Mouse (Mus musculus) liver, postnatal 0 days (tissue): ENCODE data around the gene Ppp1r35. TPM values are rescaled to one million over a fixed set of nuclear protein-coding genes. Genes with fewer than 3 reads are reported as not detected.

Experiments used
- ATAC-seq: fragments of 200-750 bp; cut with Nextera tagmentation; 2 replicates; pipeline ENCODE4 v1.8.0; 2017; ENCODE audit warnings: mild to moderate bottlenecking, moderate library complexity
- DNase-seq: peaks from one replicate; pipeline ENCODE4 v3.0.0-alpha.2; 2016
- H3K27ac ChIP-seq: fragments of 300-500 bp; sonication (generic); 2 replicates; pipeline ENCODE4 v1.5.1; 2014; ENCODE audit warnings: antibody characterized with exemption, moderate library complexity, mild to moderate bottlenecking, low read depth
- H3K27me3 ChIP-seq: fragments of 300-500 bp; sonication (generic); 2 replicates; pipeline ENCODE4 v1.6.1; 2014; ENCODE audit warnings: low read length, control low read depth, mixed read lengths; ENCODE audit not compliant: insufficient read depth
- H3K36me3 ChIP-seq: fragments of 300-500 bp; sonication (generic); replicated peaks from 2 replicates; pipeline ENCODE4 v1.6.1; 2014; ENCODE audit warnings: mild to moderate bottlenecking, control low read depth, low read length, moderate library complexity, mixed read lengths; ENCODE audit not compliant: insufficient read depth
- H3K4me1 ChIP-seq: fragments of 300-500 bp; sonication (generic); 2 replicates; pipeline ENCODE4 v1.6.1; 2014; ENCODE audit warnings: antibody characterized with exemption, mild to moderate bottlenecking, control low read depth; ENCODE audit not compliant: insufficient read depth
- H3K4me2 ChIP-seq: fragments of 300-500 bp; sonication (generic); 2 replicates; pipeline ENCODE4 v1.6.1; 2014; ENCODE audit warnings: low read depth, mild to moderate bottlenecking, low read length, moderate library complexity, mixed read lengths
- H3K4me3 ChIP-seq: fragments of 300-500 bp; sonication (generic); 2 replicates; pipeline ENCODE4 v1.5.1; 2014; ENCODE audit warnings: low read depth, low read length
- H3K9ac ChIP-seq: fragments of 300-500 bp; sonication (generic); replicated peaks from 2 replicates; pipeline ENCODE4 v1.6.1; 2014; ENCODE audit warnings: mild to moderate bottlenecking, moderate library complexity
- H3K9me3 ChIP-seq: fragments of 300-500 bp; sonication (generic); 2 replicates; pipeline ENCODE4 v1.6.1; 2016; ENCODE audit warnings: mild to moderate bottlenecking, control low read depth, low read length, mixed read lengths
- CTCF ChIP-seq: sonication (generic); IDR thresholded peaks from 2 replicates; pipeline ENCODE4 v1.5.1; 2016; ENCODE audit warnings: antibody characterized with exemption, low read depth
- EP300 ChIP-seq: IDR thresholded peaks from 2 replicates; pipeline ENCODE4 v1.6.1; 2016; ENCODE audit warnings: antibody characterized with exemption, low read depth, mild to moderate bottlenecking
- WGBS: fragments of 180-500 bp; shearing (Covaris S2); extraction: QIAGEN DNeasy Blood & Tissue Kit; methylation state at CpG from one replicate; pipeline ENCODE4 v1.1.7; 2014; ENCODE audit not compliant: insufficient replicate concordance; 5-methylcytosine and 5-hydroxymethylcytosine counted together
- polyA plus RNA-seq: library from polyadenylated mRNA; unstranded; fragments of >200 nt; fragmentation: Nextera tagmentation; extraction: Ambion mirVana; gene quantifications from 2 replicates; pipeline ENCODE4 v1.2.1, GENCODE M21; 2015

Gene Ppp1r35
- polyA plus RNA-seq, 1 experiment from 2014 or later = 13.4 TPM

DNA sequence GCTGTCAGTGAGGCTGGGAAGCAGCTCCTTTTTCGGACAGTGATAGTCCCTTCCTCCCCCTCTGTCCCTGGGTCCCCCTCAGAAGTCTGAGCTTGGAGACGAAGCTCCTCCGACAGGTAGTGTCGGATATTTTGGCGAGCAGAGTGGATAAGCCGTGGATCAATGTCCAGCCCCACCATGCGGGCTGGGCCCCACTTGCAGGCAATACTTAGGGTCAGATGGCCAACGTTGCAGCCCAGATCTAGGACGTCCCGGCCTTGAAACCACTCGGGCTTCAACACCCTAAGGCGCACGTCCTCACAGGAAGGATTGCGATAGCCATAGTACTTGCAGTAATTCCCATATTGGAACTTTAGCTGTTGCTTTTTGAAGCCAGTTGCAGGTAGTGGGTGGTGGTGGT is 5.9 kb downstream of the Ppp1r35 start:
- H3K4me1 ChIP-seq = peaks cover 31% of the 10 kb centered on the region
- WGBS = 67% methylated on average over 14 of the region's 14 CpGs
- H3K27ac ChIP-seq = peak overlapping the region; percentile 100; the same call in 1 of the 2 replicates
- DNase-seq (peak; percentile 20), ATAC-seq (no peak)
- peaks cover 45% of the 10 kb centered on the region for H3K36me3 ChIP-seq
- TF ChIP-seq EP300 (no peak), CTCF (no peak)
- H3K27me3 ChIP-seq = no peaks in the 10 kb centered on the region
- H3K9me3 ChIP-seq = no peaks in the 10 kb centered on the region
- peak overlapping the region; percentile 73 for H3K4me3 ChIP-seq
- H3K9ac ChIP-seq = peak overlapping the region; percentile 83
- peak overlapping the region; percentile 83 for H3K4me2 ChIP-seq

DNA sequence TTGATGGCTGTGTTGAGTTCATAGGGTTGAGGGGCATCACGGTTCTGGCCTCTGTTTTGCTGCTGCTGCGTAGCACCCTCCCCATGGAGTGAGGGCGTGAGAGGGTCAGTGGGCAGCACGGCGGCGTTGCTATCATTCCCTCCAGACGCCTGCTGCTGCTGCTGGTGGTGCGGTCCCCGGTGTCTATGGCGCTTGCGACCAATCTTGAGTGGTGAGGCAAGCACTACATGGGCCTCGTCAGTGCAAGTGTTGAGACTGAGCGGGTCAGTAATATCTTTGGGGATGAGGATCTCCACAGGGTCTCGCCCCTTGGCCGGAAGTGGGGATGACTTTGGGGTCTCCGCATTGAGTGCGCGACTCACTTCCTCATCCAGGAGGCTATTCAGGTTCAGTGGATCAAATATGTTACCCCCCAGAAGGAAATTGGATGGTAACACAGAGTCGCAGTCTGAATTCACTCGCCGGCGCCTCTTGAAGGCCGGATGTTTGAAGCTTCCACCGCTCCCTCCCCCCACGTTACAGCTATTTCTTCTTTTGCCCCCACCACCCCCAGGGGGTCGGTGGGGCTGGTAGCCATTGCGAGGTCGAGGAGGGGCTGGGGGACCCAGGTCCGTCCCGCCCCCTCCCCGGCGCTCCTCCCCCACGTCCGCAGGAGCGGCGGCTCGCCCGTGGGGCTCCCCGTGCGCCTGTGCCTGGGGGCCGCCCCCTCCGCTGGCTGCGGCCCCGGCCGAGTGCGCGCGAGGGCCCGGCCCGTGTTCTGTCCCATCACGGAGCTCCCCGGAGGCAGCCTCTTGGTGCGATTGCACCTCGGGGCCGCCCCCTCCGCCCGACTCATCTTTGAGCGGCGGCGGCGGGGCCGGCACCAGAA is 6.7 kb downstream of the Ppp1r35 start:
- WGBS = 2% methylated on average over 49 of the region's 62 CpGs
- TF ChIP-seq EP300 (no peak), CTCF (no peak)
- Histone ChIP-seq H3K4me1 (peaks cover 24% of the 10 kb centered on the region), H3K27me3 (no peaks in the 10 kb centered on the region), H3K9me3 (no peaks in the 10 kb centered on the region), H3K36me3 (peaks cover 41% of the 10 kb centered on the region), H3K4me3 (peak overlapping the region; percentile 73), H3K27ac (peak overlapping the region; percentile 100), H3K9ac (peak overlapping the region; percentile 83), H3K4me2 (peak overlapping the region; percentile 83)
- ATAC-seq (peak; percentile 7; the same call in 1 of the 2 replicates), DNase-seq (peak; percentile 47)

- H3K9me3 ChIP-seq = no peaks in the 10 kb centered on the region
- peak overlapping the region; percentile 73 for H3K4me3 ChIP-seq
- ATAC-seq (peak; percentile 86), DNase-seq (peak; percentile 99)
- H3K36me3 ChIP-seq = peaks cover 32% of the 10 kb centered on the region
- H3K4me1 ChIP-seq = peaks cover 23% of the 10 kb centered on the region
- peak overlapping the region; percentile 100 for H3K27ac ChIP-seq
- H3K4me2 ChIP-seq = peak overlapping the region; percentile 83
- TF ChIP-seq CTCF = no peak
- TF ChIP-seq EP300 = peak; percentile 6
- under 1% methylated on average over 77 of the region's 79 CpGs for WGBS
- no peaks in the 10 kb centered on the region for H3K27me3 ChIP-seq
- H3K9ac ChIP-seq = peak overlapping the region; percentile 83
Measured at GRCm38 (mm10) chr5:137786109-137786942, 7.7 kb downstream of the Ppp1r35 start.

- Histone ChIP-seq H3K4me2 (peak within 1 kb of the TSS; percentile 83), H3K4me1 (peaks cover 23% of the 10 kb centered on the region), H3K4me3 (peak within 1 kb of the TSS; percentile 73), H3K9ac (peak within 1 kb of the TSS; percentile 83), H3K36me3 (peaks cover 22% of the 10 kb centered on the region), H3K9me3 (no peaks in the 10 kb centered on the region), H3K27me3 (no peaks in the 10 kb centered on the region), H3K27ac (peak within 1 kb of the TSS; percentile 100)
- ATAC-seq (peak; percentile 65), DNase-seq (peak; percentile 95)
- 2% methylated on average over 48 of the region's 48 CpGs for WGBS
- TF ChIP-seq EP300 (peak; percentile 46; the same call in 1 of the 2 replicates), CTCF (peak; percentile 93)
Measured at GRCm38 (mm10) chr5:137787151-137787928, 8.7 kb downstream of the Ppp1r35 start, which contains the start of the genes Mepce and Zcwpw1. Gene Mepce (minus strand): TSS chr5:137787655. Gene Zcwpw1 (plus strand): TSS chr5:137787798.

GRCm38 (mm10) chr5:137788171-137788570 is 9.5 kb downstream of the Ppp1r35 start:
- ATAC-seq (no peak), DNase-seq (peak; percentile 29)
- no peak for TF ChIP-seq EP300
- TF ChIP-seq CTCF = no peak
- Histone ChIP-seq H3K4me1 (peaks cover 23% of the 10 kb centered on the region), H3K27ac (no peak overlapping the region), H3K4me3 (peak overlapping the region; percentile 73; the same call in 1 of the 2 replicates), H3K9ac (no peak overlapping the region), H3K4me2 (peak overlapping the region; percentile 75), H3K9me3 (no peaks in the 10 kb centered on the region), H3K36me3 (peaks cover 13% of the 10 kb centered on the region), H3K27me3 (no peaks in the 10 kb centered on the region)
- WGBS = 74% methylated on average over 24 of the region's 24 CpGs
